Comparison of ENCODE assay signal across 27 mouse cellular contexts in the genomic region with DNA sequence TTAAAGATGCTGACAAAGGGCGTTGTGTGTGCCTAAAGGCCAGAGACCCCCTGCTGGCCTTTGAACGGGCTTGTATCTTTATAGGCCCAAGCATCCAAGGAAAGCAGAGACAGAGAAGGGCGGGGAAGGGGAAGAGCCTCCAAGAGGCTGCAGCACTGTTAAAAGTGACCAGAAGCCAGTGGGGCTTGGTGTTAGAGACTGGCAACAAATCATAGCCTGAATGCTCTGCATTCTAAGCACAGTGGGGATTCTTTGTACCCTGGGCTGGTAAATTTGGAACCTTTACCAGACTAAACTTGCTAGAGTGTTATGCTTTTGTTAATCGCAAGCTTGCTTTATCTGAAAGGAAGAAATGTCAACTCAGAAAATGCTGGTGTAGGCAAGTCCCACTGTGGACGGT.
DNase-seq lines count a peak whose midpoint lies in the region; ATAC-seq and TF ChIP-seq lines count a peak whose summit lies in the region.
"Had no signal": no experiment of that assay in that cellular context is flagged by ENCODE, and none has a peak within 500 bp of the region (broad histone marks: within the 10 kb centered on the region; RNA-seq: fewer than 3 reads in every experiment).

No protein-coding gene starts in this region.

- TF ChIP-seq CTCF in stomach, postnatal 0 days (IDR thresholded peaks at IDR 0.05; ENCODE audit: low read depth), result no peak

- peak; percentile 10 for DNase-seq in embryo, embryonic 10.5 days (ENCODE audit: low spot score)
- no peak for DNase-seq in embryo, embryonic 9.5 days (ENCODE audit: extremely low spot score)
- DNase-seq in R1 (ENCODE audit: low read depth, low spot score), result peak; percentile 89
- peak; percentile 6 for DNase-seq in stomach, postnatal 0 days (ENCODE audit: low spot score)
- no peak for DNase-seq in urinary bladder, postnatal 4 days (ENCODE audit: low spot score in 2 of 2)
- DNase-seq in midbrain, embryonic 14.5 days, result no peak
- DNase-seq: adrenal gland, adult 2 months; adrenal gland, postnatal 14 days; cerebellum, adult 11-12 months; cerebellum, adult 8-10 months; cerebellum, postnatal 10 days; cerebellum, postnatal 36 days; gastrocnemius, postnatal 25 days; heart, adult 18-20 months; heart, postnatal 10 days; heart, postnatal 36 days; kidney, adult 11 months had no signal

- no peaks in the 10 kb centered on the region for H3K36me3 ChIP-seq in stomach, postnatal 0 days (ENCODE audit: control insufficient read depth, insufficient read depth, low read length)
- no peaks in the 10 kb centered on the region for H3K36me3 ChIP-seq in midbrain, embryonic 14.5 days (ENCODE audit: control insufficient read depth, insufficient read depth, low read length)
- H3K36me3 ChIP-seq: embryonic facial prominence, embryonic 12.5 days; embryonic facial prominence, embryonic 15.5 days; forebrain, embryonic 15.5 days; heart, embryonic 12.5 days; heart, embryonic 15.5 days; hindbrain, embryonic 10.5 days; hindbrain, embryonic 13.5 days; intestine, embryonic 15.5 days had no signal

- H3K4me1 ChIP-seq in stomach, postnatal 0 days (replicated peaks; ENCODE audit: control insufficient read depth, insufficient read depth), result no peaks in the 10 kb centered on the region
- H3K4me1 ChIP-seq in midbrain, embryonic 14.5 days (ENCODE audit: control insufficient read depth, insufficient read depth, low read length), result no peaks in the 10 kb centered on the region; the same call in 1 of the 2 replicates
- H3K4me1 ChIP-seq: embryonic facial prominence, embryonic 12.5 days; embryonic facial prominence, embryonic 15.5 days; forebrain, embryonic 15.5 days; heart, embryonic 12.5 days; heart, embryonic 15.5 days; intestine, embryonic 15.5 days had no signal

- no peak overlapping the region for H3K9ac ChIP-seq in stomach, postnatal 0 days (ENCODE audit: low read length)
- no peak overlapping the region for H3K9ac ChIP-seq in midbrain, embryonic 14.5 days (replicated peaks; ENCODE audit: low read length)
- H3K9ac ChIP-seq: embryonic facial prominence, embryonic 12.5 days; embryonic facial prominence, embryonic 15.5 days; forebrain, embryonic 15.5 days; heart, embryonic 12.5 days; heart, embryonic 15.5 days; hindbrain, embryonic 13.5 days; intestine, embryonic 15.5 days had no signal

- H3K27me3 ChIP-seq in stomach, postnatal 0 days (ENCODE audit: control insufficient read depth, insufficient read depth, low read length), result no peaks in the 10 kb centered on the region
- H3K27me3 ChIP-seq in midbrain, embryonic 14.5 days (ENCODE audit: control insufficient read depth, insufficient read depth, low read length), result no peaks in the 10 kb centered on the region
- H3K27me3 ChIP-seq: embryonic facial prominence, embryonic 12.5 days; embryonic facial prominence, embryonic 15.5 days; forebrain, embryonic 15.5 days; heart, embryonic 12.5 days; heart, embryonic 15.5 days; hindbrain, embryonic 13.5 days; intestine, embryonic 15.5 days had no signal

- H3K27ac ChIP-seq in stomach, postnatal 0 days (replicated peaks), result no peak overlapping the region
- H3K27ac ChIP-seq in midbrain, embryonic 14.5 days (replicated peaks; ENCODE audit: low read depth, low read length), result no peak overlapping the region
- H3K27ac ChIP-seq: embryonic facial prominence, embryonic 12.5 days; embryonic facial prominence, embryonic 15.5 days; forebrain, embryonic 15.5 days; heart, embryonic 15.5 days; hindbrain, embryonic 10.5 days; hindbrain, embryonic 13.5 days; intestine, embryonic 15.5 days had no signal

- no peak overlapping the region for H3K4me3 ChIP-seq in stomach, postnatal 0 days (ENCODE audit: low read depth, low read length)
- no peak overlapping the region for H3K4me3 ChIP-seq in midbrain, embryonic 14.5 days (replicated peaks; ENCODE audit: low read depth, low read length)
- H3K4me3 ChIP-seq: embryonic facial prominence, embryonic 12.5 days; embryonic facial prominence, embryonic 15.5 days; forebrain, embryonic 15.5 days; heart, embryonic 12.5 days; heart, embryonic 15.5 days; hindbrain, embryonic 10.5 days; hindbrain, embryonic 13.5 days; intestine, embryonic 15.5 days had no signal

- H3K9me3 ChIP-seq in stomach, postnatal 0 days (ENCODE audit: control insufficient read depth, low read length), result no peaks in the 10 kb centered on the region
- no peaks in the 10 kb centered on the region for H3K9me3 ChIP-seq in midbrain, embryonic 14.5 days (ENCODE audit: control insufficient read depth, low read length)
- H3K9me3 ChIP-seq: embryonic facial prominence, embryonic 12.5 days; embryonic facial prominence, embryonic 15.5 days; forebrain, embryonic 15.5 days; heart, embryonic 12.5 days; heart, embryonic 15.5 days; hindbrain, embryonic 10.5 days; hindbrain, embryonic 13.5 days; intestine, embryonic 15.5 days had no signal

- no peak for ATAC-seq in stomach, postnatal 0 days (ENCODE audit: low FRiP score, low TSS enrichment)
- ATAC-seq in midbrain, embryonic 14.5 days (ENCODE audit: low FRiP score, low TSS enrichment), result no peak
- ATAC-seq: forebrain, embryonic 15.5 days; hindbrain, embryonic 16.5 days; intestine, embryonic 15.5 days; Patski had no signal

- no peak for TF ChIP-seq EP300 in stomach, postnatal 0 days (optimal IDR thresholded peaks at IDR 0.05)

- 77% methylated on average over 5 of the region's 5 CpGs for WGBS in stomach, postnatal 0 days
- WGBS in midbrain, embryonic 14.5 days, result 43% methylated on average over 5 of the region's 5 CpGs

- H3K4me2 ChIP-seq in stomach, postnatal 0 days (replicated peaks; ENCODE audit: low read depth), result no peak overlapping the region
- H3K4me2 ChIP-seq in midbrain, embryonic 14.5 days (ENCODE audit: low read length), result no peak overlapping the region
- H3K4me2 ChIP-seq: embryonic facial prominence, embryonic 12.5 days; embryonic facial prominence, embryonic 15.5 days; forebrain, embryonic 15.5 days; heart, embryonic 12.5 days; heart, embryonic 15.5 days; hindbrain, embryonic 13.5 days; intestine, embryonic 15.5 days had no signal

Comparison
In these comparisons a context has a peak if more than half of its experiments do, and no peak if none do; other contexts are left out.
1. DNase-seq: peak in embryo, embryonic 10.5 days (single experiment), R1 (single experiment) and stomach, postnatal 0 days (single experiment); none in embryo, embryonic 9.5 days (single experiment), urinary bladder, postnatal 4 days (0 of 2) and midbrain, embryonic 14.5 days (single experiment).